Mouse (Mus musculus) spleen, adult 2 months (tissue): ENCODE data around the gene Pank4. TPM values are rescaled to one million over a fixed set of nuclear protein-coding genes. Genes with fewer than 3 reads are reported as not detected.

ENCODE experiments used
- DNase-seq, 2 experiments: peaks; one replicate each; pipeline versions ENCODE4 v3.0.0 to v3.0.0-alpha.2; 2012 to 2021; ENCODE audit warnings: low spot score in 2 of 2, low read depth in 1 of 2
- H3K27ac ChIP-seq: fragments of 200-500 bp; 2 replicates; pipeline ENCODE4 v1.5.1; 2012; ENCODE audit warnings: low read length, inconsistent platforms; ENCODE audit not compliant: insufficient read depth
- H3K27me3 ChIP-seq: fragments of 200-500 bp; 2 replicates; pipeline ENCODE4 v1.6.1; 2012; ENCODE audit warnings: mild to moderate bottlenecking, moderate library complexity, low read length, inconsistent platforms; ENCODE audit not compliant: control insufficient read depth, insufficient read depth
- H3K36me3 ChIP-seq: fragments of 200-500 bp; 2 replicates; pipeline ENCODE4 v1.6.1; 2012; ENCODE audit warnings: mild to moderate bottlenecking, low read length, inconsistent platforms; ENCODE audit not compliant: control insufficient read depth, insufficient read depth
- H3K4me1 ChIP-seq: fragments of 200-500 bp; 2 replicates; pipeline ENCODE4 v1.6.1; 2011; ENCODE audit warnings: inconsistent platforms; ENCODE audit not compliant: control insufficient read depth, insufficient read depth, insufficient read length
- H3K4me3 ChIP-seq: fragments of 200-500 bp; 2 replicates; pipeline ENCODE4 v1.5.1; 2011; ENCODE audit warnings: mild to moderate bottlenecking, inconsistent platforms; ENCODE audit not compliant: insufficient read depth, insufficient read length; ENCODE audit errors: extremely low read depth
- CTCF ChIP-seq: fragments of 200-500 bp; IDR thresholded peaks from 2 replicates; pipeline ENCODE4 v1.5.1; 2011; ENCODE audit warnings: mild to moderate bottlenecking, inconsistent platforms; ENCODE audit not compliant: insufficient read depth, insufficient read length, insufficient replicate concordance; ENCODE audit errors: extremely low read depth
- POLR2A ChIP-seq: fragments of 200-500 bp; IDR thresholded peaks from 2 replicates; pipeline ENCODE4 v1.6.1; 2011; ENCODE audit warnings: low read depth, low read length, inconsistent platforms
- WGBS: fragments of 180-500 bp; shearing (Covaris S2); methylation state at CpG from one replicate; pipeline ENCODE4 v1.1.7; 2018; 5-methylcytosine and 5-hydroxymethylcytosine counted together
- polyA plus RNA-seq: library from polyadenylated mRNA; depleted of rRNA; stranded (reverse); fragments of >200 nt; gene quantifications from 2 replicates; pipeline ENCODE4 v1.2.3, GENCODE M21; 2012

Pank4 gene
- polyA plus RNA-seq, 1 experiment, result 58.0 TPM

DNA sequence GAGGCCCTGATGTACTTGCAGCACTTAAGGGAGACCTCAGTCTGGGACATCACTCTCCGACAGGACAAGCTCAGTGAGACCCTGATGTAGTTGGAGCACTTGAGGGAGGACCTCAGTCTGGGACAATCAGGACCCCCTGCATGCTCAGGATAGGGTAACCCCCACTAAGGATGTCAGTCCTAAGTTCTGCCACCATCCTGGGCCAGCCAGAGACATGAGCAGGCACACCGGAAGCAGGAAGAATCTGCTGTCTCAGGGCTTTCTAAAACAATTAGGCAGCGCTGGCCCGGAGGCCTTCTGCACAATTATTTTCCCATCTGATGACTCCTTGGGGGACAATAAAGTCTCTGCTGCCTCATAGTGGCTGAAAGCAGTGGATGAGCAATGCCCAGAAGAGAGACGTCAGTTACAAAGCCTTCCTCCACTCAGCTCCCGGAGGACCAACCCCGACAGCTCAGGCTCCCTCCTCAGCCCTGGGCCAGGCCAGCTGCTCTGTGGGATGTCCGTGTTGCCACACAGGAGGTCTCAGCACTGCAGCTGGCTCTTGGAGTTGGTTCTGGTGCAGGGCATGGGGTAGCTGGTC is 32.7 kb downstream of the Pank4 start:
- DNase-seq, result no peak
- Histone ChIP-seq H3K27me3 (no peaks in the 10 kb centered on the region), H3K27ac (no peak overlapping the region), H3K36me3 (no peaks in the 10 kb centered on the region), H3K4me3 (no peak overlapping the region), H3K4me1 (no peaks in the 10 kb centered on the region)
- 66% methylated on average over 8 of the region's 8 CpGs for WGBS
- TF ChIP-seq CTCF, result no peak
- no peak for TF ChIP-seq POLR2A

DNA sequence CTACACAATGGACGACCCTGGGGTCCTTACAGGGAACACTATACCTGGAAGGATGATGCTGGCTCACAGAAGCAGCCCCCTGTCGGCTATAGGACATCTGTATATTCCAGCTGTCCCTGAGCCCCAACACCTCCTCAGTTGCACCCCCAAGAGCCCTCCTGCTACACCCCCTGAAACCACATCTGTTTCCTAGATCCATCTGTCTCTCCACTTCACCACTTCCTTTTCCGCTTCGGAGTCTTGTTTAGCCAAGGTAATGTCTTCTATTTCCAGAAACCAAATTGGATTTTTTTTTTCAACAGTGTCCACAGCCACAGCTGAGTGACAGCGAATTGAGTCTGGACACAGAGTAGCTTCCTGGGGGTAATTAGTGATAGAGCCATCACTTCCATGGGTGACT is 35.5 kb downstream of the Pank4 start:
- H3K27me3 ChIP-seq, result no peaks in the 10 kb centered on the region
- WGBS, result 26% methylated on average over 5 of the region's 5 CpGs
- DNase-seq, result no peak
- no peak overlapping the region for H3K4me3 ChIP-seq
- TF ChIP-seq POLR2A (no peak), CTCF (no peak)
- H3K27ac ChIP-seq, result no peak overlapping the region
- H3K4me1 ChIP-seq, result no peaks in the 10 kb centered on the region
- no peaks in the 10 kb centered on the region for H3K36me3 ChIP-seq

- TF ChIP-seq POLR2A (no peak), CTCF (no peak)
- H3K4me1 ChIP-seq, result no peaks in the 10 kb centered on the region
- H3K4me3 ChIP-seq, result no peak overlapping the region
- no peak for DNase-seq
- WGBS, result 81% methylated on average over 3 of the region's 3 CpGs
- no peak overlapping the region for H3K27ac ChIP-seq
- no peaks in the 10 kb centered on the region for H3K36me3 ChIP-seq
- H3K27me3 ChIP-seq, result no peaks in the 10 kb centered on the region
These were observed 41.4 kb downstream of the Pank4 start for GRCm38 (mm10) chr4:155005278-155005677.

- WGBS, result 73% methylated on average over 10 of the region's 10 CpGs
- Histone ChIP-seq H3K27ac (no peak overlapping the region), H3K36me3 (no peaks in the 10 kb centered on the region), H3K4me1 (no peaks in the 10 kb centered on the region), H3K4me3 (no peak overlapping the region), H3K27me3 (no peaks in the 10 kb centered on the region)
- no peak for TF ChIP-seq CTCF
- no peak for TF ChIP-seq POLR2A
- DNase-seq, result no peak
These were observed 42.4 kb downstream of the Pank4 start for GRCm38 (mm10) chr4:155006296-155006695.

GRCm38 (mm10) chr4:155007641-155008040 is 43.7 kb downstream of the Pank4 start:
- DNase-seq, result no peak
- Histone ChIP-seq H3K4me3 (no peak overlapping the region), H3K27me3 (no peaks in the 10 kb centered on the region), H3K4me1 (no peaks in the 10 kb centered on the region), H3K36me3 (no peaks in the 10 kb centered on the region), H3K27ac (no peak overlapping the region)
- WGBS, result 80% methylated on average over 3 of the region's 3 CpGs
- no peak for TF ChIP-seq CTCF
- TF ChIP-seq POLR2A, result no peak

GRCm38 (mm10) chr4:155008075-155008474 is 44.2 kb downstream of the Pank4 start:
- H3K4me1 ChIP-seq, result no peaks in the 10 kb centered on the region
- H3K27me3 ChIP-seq, result no peaks in the 10 kb centered on the region
- H3K27ac ChIP-seq, result no peak overlapping the region
- TF ChIP-seq CTCF (no peak), POLR2A (no peak)
- no peaks in the 10 kb centered on the region for H3K36me3 ChIP-seq
- DNase-seq, result no peak
- no peak overlapping the region for H3K4me3 ChIP-seq

DNA sequence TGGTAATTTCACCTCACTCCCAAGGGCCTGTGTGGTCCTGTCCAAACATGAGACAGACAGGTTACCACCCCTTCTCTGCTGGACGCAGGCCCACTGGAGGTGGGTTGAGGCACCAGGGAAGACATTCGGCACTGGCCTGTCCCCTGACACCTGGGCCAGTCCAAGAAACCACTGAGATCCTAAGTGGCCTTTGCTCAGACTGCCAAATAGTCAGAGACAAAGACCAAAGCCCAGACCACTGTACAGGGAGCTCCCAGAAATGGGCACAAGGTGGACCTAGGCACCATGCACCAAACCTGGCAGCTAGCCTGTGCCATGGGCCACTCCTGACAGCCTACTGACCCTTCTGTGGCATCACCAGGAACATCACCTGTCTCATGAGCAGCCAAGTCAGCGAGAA is 45.3 kb downstream of the Pank4 start:
- H3K27ac ChIP-seq, result no peak overlapping the region
- TF ChIP-seq POLR2A, result no peak
- TF ChIP-seq CTCF, result no peak
- no peak for DNase-seq
- no peaks in the 10 kb centered on the region for H3K36me3 ChIP-seq
- WGBS, result 87% methylated on average over 3 of the region's 3 CpGs
- H3K27me3 ChIP-seq, result no peaks in the 10 kb centered on the region
- H3K4me3 ChIP-seq, result no peak overlapping the region
- H3K4me1 ChIP-seq, result no peaks in the 10 kb centered on the region

DNA sequence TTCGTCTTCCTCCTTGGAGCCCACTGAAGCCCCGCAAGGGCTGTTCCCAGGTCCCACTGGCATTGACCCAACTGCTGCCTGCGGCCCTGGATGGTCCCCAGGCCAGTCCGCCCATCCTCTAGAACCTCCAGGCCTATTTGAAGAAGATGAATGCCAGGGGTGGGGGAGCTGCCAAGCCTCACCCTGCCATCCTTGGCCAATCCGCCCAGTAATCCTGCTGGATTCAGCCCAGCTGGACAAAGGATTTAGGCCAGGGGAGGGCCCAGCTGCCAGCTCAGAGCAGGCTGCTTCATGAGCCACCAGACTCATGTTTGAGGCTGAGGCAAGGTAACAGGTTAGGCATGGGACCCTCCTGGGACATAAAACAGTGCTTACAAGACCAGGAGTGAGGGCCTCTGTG is 46.9 kb downstream of the Pank4 start:
- no peak overlapping the region for H3K4me3 ChIP-seq
- no peaks in the 10 kb centered on the region for H3K4me1 ChIP-seq
- no peaks in the 10 kb centered on the region for H3K27me3 ChIP-seq
- TF ChIP-seq CTCF (no peak), POLR2A (no peak)
- no peaks in the 10 kb centered on the region for H3K36me3 ChIP-seq
- H3K27ac ChIP-seq, result no peak overlapping the region
- DNase-seq, result no peak
- 85% methylated on average over 5 of the region's 5 CpGs for WGBS
